Mouse (Mus musculus) neural tube, embryonic 12.5 days (tissue): ENCODE data around the gene Fam162b. TPM values are rescaled to one million over a fixed set of nuclear protein-coding genes. Genes with fewer than 3 reads are reported as not detected.

ENCODE experiments used
- ATAC-seq: fragments of 200-750 bp; cut with Nextera tagmentation; 2 replicates; pipeline ENCODE4 v1.8.0; 2017; ENCODE audit warnings: low read depth, mild to moderate bottlenecking, moderate TSS enrichment, moderate library complexity; ENCODE audit not compliant: low FRiP score
- H3K27ac ChIP-seq: fragments of 300-500 bp; sonication (generic); 2 replicates; pipeline ENCODE4 v1.5.1; 2016
- H3K27me3 ChIP-seq: fragments of 300-500 bp; sonication (generic); replicated peaks from 2 replicates; pipeline ENCODE4 v1.6.1; 2016; ENCODE audit warnings: mild to moderate bottlenecking
- H3K36me3 ChIP-seq: fragments of 300-500 bp; sonication (generic); 2 replicates; pipeline ENCODE4 v1.6.1; 2016; ENCODE audit warnings: mild to moderate bottlenecking
- H3K4me1 ChIP-seq: fragments of 300-500 bp; sonication (generic); 2 replicates; pipeline ENCODE4 v1.6.1; 2016
- H3K4me2 ChIP-seq: fragments of 300-500 bp; sonication (generic); replicated peaks from 2 replicates; pipeline ENCODE4 v1.6.1; 2016; ENCODE audit warnings: mild to moderate bottlenecking
- H3K4me3 ChIP-seq: fragments of 300-500 bp; sonication (generic); 2 replicates; pipeline ENCODE4 v1.5.1; 2016
- H3K9ac ChIP-seq: fragments of 300-500 bp; sonication (generic); 2 replicates; pipeline ENCODE4 v1.6.1; 2016; ENCODE audit warnings: mild to moderate bottlenecking
- H3K9me3 ChIP-seq: fragments of 300-500 bp; sonication (generic); 2 replicates; pipeline ENCODE4 v1.6.1; 2016; ENCODE audit warnings: mild to moderate bottlenecking
- WGBS: fragments of 180-500 bp; shearing (Covaris S2); methylation state at CpG from one replicate; pipeline ENCODE4 v1.1.7; 2016; 5-methylcytosine and 5-hydroxymethylcytosine counted together
- polyA plus RNA-seq: library from polyadenylated mRNA; unstranded; fragments of >200 nt; fragmentation: Nextera tagmentation; extraction: Ambion mirVana; gene quantifications from 2 replicates; pipeline ENCODE4 v1.2.1, GENCODE M21; 2016

Gene Fam162b
- polyA plus RNA-seq, result 0.65 and 1.2 TPM in 2 replicates

DNA sequence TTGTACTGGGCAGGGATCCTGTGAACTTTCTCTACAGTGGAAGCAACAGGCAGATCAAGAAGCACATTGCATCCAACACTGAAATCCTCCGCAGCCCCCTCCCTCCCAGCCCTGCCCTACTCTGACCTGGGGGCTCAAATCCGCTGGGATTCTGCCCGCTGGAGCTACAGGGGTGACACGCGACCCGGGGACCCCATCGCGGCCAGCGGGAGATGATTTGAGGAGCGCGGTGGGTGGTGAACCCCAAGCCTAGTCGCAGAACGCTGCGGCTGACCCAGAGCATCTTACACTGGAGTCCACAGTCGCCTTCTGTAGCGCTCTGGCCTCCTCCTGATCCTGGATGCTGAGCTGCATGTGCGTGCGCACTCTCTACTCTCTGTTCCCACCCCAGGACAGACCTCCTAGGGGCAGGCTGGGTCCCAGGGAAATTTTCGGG, at the start of gene Fam162b:
Gene Fam162b, minus strand, starts transcription at position 379 of the 436 bp plus-strand sequence.
- peak; percentile 69 for ATAC-seq
- no peaks in the 10 kb centered on the region for H3K9me3 ChIP-seq
- H3K27me3 ChIP-seq, result no peaks in the 10 kb centered on the region; the same call in 1 of the 2 replicates
- no peak within 1 kb of the TSS for H3K27ac ChIP-seq
- peaks cover 6% of the 10 kb centered on the region for H3K4me1 ChIP-seq
- H3K36me3 ChIP-seq, result no peaks in the 10 kb centered on the region
- H3K9ac ChIP-seq, result no peak within 1 kb of the TSS
- H3K4me2 ChIP-seq, result peak within 1 kb of the TSS; percentile 65
- H3K4me3 ChIP-seq, result peak within 1 kb of the TSS; percentile 22; the same call in 1 of the 2 replicates
- 4% methylated on average over 19 of the region's 19 CpGs for WGBS

DNA sequence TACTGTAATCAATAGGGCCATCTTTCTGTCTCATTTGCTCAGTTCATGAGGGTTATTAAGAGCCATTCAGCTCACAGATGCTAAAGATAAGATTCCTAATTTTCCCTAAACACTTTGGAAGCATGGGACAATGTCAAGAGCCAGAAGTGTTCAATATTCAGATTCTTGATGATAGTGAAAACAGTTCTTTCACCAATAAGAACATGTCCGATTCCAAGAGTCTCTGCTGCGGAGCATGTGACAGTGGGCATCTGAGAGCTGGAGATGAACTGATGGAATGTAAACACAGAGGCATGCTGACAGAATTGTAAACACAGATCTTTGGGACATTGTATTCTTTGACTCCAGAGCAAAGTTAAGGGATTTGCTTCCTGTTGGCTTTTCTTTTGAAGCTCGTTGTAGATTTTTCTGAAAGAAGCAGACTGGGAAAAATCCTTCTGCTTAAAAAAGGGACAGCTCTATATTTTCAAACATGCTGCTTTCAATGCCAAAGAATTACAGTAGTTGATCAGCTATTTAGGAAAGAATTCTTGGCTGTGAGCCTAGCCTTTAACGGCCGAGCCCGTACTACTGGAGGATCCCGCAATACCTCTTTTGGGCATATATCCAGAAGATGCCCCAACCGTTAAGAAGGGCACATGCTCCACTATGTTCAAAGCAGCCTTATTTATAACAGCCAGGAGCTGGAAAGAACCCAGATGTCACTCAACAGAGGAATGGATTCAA, 41.3 kb upstream of the Fam162b start, which contains the start of gene Gprc6a:
Gene Gprc6a, minus strand, starts transcription at position 51 of the 726 bp plus-strand sequence.
- H3K4me1 ChIP-seq, result no peaks in the 10 kb centered on the region
- no peak within 1 kb of the TSS for H3K27ac ChIP-seq
- WGBS, result 86% methylated on average over 8 of the region's 8 CpGs
- no peak within 1 kb of the TSS for H3K4me3 ChIP-seq
- H3K9ac ChIP-seq, result no peak within 1 kb of the TSS
- no peak for ATAC-seq
- H3K27me3 ChIP-seq, result no peaks in the 10 kb centered on the region
- no peak within 1 kb of the TSS for H3K4me2 ChIP-seq
- no peaks in the 10 kb centered on the region for H3K36me3 ChIP-seq
- no peaks in the 10 kb centered on the region for H3K9me3 ChIP-seq

DNA sequence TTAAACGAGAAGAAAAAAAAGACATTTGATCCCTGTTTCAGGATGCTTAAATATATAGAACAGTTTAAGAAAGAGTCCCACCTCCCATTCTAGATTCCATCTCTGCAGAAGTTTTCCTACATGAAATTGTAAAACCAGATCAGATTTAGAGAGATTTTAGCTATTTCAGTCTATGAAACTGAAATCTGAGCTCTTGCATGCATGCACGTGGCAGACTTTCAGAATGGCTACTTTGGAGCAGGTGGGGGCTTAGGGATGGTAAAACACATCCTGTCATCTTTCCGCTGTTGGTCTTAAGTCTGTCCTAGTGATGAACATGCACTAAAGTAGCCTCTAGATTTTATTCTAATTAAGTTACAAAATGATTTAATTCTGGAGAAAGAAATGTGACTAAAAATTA, 30.9 kb upstream of the Fam162b start:
- Histone ChIP-seq H3K4me1 (no peaks in the 10 kb centered on the region), H3K27ac (no peak overlapping the region), H3K9ac (no peak overlapping the region), H3K4me2 (no peak overlapping the region), H3K27me3 (no peaks in the 10 kb centered on the region), H3K36me3 (no peaks in the 10 kb centered on the region), H3K4me3 (no peak overlapping the region), H3K9me3 (no peaks in the 10 kb centered on the region)
- WGBS, result 87% methylated on average over 3 of the region's 3 CpGs
- no peak for ATAC-seq

DNA sequence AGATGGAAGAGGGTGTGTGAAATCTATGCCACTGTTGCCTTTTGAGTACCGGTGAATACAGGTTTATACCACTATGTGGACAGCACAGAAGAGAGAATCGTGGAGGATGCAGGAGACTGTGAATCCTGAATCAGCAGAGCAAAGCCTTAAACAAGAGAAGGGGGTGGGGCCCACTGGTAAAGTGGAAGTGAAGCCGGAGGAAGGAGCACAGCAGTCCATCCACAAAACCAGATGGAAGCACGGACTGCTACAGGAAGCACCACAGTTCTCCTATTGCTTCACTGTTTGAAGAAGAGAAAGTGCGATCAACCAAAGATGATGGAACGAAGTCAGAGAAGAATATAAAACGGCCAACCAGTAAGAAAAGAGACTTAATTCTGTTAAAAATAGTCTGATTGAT, 29.8 kb upstream of the Fam162b start:
- no peak overlapping the region for H3K9ac ChIP-seq
- H3K9me3 ChIP-seq, result no peaks in the 10 kb centered on the region
- no peak overlapping the region for H3K4me2 ChIP-seq
- H3K27ac ChIP-seq, result no peak overlapping the region
- ATAC-seq, result no peak
- 81% methylated on average over 7 of the region's 7 CpGs for WGBS
- no peaks in the 10 kb centered on the region for H3K4me1 ChIP-seq
- no peaks in the 10 kb centered on the region for H3K36me3 ChIP-seq
- H3K4me3 ChIP-seq, result no peak overlapping the region
- H3K27me3 ChIP-seq, result no peaks in the 10 kb centered on the region

DNA sequence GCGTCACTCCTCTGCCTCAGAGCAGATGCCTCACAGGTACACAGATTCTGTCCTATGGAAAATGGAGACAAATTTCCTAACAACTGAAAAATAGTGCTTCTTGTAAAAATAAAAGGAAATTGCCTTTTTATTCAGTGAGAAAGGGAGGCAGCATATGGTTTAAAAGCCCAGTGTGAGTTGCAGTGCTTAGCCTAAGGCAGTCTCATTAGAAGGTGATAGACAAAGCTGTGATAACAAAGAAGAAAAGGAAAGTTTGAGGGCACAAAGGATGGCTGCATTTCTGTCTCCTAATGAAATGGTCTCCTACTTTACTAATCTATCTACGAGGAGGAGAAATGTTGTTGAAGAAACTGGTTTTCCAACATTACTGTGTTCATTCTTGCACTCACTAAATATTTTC, 28.2 kb upstream of the Fam162b start:
- H3K27me3 ChIP-seq, result no peaks in the 10 kb centered on the region

DNA sequence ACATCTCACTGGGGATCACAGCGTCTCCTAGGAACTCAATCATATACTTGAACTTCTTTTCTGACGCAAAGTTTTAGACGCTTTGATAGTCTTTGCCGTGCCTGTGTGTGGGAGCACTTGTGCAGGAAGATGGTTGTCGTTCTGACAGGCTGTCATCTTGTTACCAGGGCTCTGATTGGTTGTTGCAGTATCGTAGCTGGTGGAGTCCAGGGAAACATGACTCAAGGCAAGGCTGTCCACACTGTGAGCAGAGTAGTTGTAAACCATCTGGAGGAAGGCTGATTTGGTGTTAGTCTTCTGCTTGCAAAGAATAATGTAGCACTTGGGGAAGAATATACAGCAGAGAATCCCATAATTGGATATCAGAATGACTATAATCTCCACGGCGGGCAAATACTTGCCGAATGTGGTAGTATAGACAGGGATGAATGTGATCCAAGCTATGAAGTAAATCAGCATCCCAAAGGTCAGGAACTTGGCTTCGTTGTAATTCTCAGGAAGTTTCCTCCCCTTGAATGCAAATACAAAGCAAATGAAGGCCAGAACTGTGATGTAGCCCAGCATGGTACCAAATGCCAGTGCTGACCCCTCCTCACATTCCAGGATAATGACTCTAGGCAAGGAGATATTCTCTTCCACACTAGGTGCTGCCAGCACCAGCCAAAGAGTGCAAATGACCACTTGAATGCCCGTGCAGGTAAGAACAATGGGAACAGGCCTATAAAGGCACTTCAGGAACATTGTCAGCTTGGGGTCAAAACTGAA, 24.7 kb upstream of the Fam162b start:
- ATAC-seq, result no peak
- H3K4me1 ChIP-seq, result no peaks in the 10 kb centered on the region
- H3K27ac ChIP-seq, result no peak overlapping the region
- H3K4me3 ChIP-seq, result no peak overlapping the region
- 65% methylated on average over 11 of the region's 11 CpGs for WGBS
- no peak overlapping the region for H3K4me2 ChIP-seq
- H3K9ac ChIP-seq, result no peak overlapping the region
- no peaks in the 10 kb centered on the region for H3K27me3 ChIP-seq
- H3K36me3 ChIP-seq, result no peaks in the 10 kb centered on the region
- H3K9me3 ChIP-seq, result no peaks in the 10 kb centered on the region

More for the DNA sequence above, 28.2 kb upstream of the Fam162b start:
- 91% methylated on average over 2 of the region's 2 CpGs for WGBS
- no peak for ATAC-seq
- Histone ChIP-seq H3K4me2 (no peak overlapping the region), H3K4me3 (no peak overlapping the region), H3K9me3 (no peaks in the 10 kb centered on the region), H3K4me1 (no peaks in the 10 kb centered on the region), H3K36me3 (no peaks in the 10 kb centered on the region), H3K27ac (no peak overlapping the region), H3K9ac (no peak overlapping the region)

DNA sequence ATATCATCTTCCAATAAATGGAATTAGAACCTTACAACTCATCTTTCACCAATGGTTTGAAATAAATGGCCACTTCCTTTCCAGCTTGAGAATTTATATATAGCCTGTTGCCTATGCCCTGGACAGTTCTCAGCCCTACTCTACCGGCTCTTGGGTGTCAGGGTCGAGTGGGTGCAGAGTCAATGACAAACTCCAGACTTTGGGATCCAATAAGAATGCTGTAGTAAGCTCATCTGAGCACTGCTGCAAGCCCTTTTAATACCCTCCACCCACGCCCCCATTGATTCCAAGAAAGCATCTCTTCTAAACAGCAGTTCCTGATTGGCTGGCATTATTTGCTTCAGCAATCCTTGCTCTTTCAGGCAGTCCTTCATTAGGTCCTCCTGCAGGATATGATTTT, 23.1 kb upstream of the Fam162b start:
- Histone ChIP-seq H3K27me3 (no peaks in the 10 kb centered on the region), H3K27ac (no peak overlapping the region), H3K9ac (no peak overlapping the region), H3K36me3 (no peaks in the 10 kb centered on the region), H3K9me3 (no peaks in the 10 kb centered on the region), H3K4me1 (no peaks in the 10 kb centered on the region), H3K4me2 (no peak overlapping the region), H3K4me3 (no peak overlapping the region)
- WGBS, result 81% methylated on average over 3 of the region's 3 CpGs
- no peak for ATAC-seq

DNA sequence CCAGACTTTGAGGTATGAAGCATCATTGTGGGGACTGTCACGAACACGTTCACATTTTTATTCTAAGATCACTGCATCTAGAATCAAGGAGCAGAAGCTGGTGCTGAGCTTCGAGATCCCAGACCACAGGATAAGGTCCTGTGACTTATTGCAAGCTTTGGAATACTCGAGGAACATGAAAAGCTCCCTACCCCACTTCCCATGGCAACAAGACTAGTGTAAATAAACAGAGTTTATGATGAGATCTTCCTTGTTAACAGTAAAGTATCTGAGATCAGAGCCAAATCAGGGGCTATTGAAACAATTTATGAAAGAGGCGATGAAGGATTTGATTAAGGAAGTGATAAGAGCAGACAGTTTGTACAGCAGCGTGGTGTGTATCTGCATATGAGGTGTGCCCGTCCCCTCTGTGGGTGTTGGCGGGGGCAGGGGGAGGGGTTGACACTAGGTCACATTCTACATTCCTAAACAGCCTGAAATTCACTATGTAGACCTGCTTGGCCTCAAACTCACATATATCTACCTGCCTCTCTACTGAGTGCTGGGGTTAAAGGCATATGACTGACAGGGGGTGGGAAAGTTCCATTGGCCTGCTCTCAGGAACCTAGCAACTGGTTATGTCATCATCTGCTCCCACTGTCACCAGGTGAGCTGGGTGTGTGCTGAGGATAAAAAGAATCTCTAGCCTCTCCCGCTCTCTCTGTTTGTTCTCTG, 21.8 kb upstream of the Fam162b start:
- Histone ChIP-seq H3K9me3 (no peaks in the 10 kb centered on the region), H3K9ac (no peak overlapping the region), H3K4me1 (no peaks in the 10 kb centered on the region), H3K27ac (no peak overlapping the region), H3K27me3 (no peaks in the 10 kb centered on the region), H3K36me3 (no peaks in the 10 kb centered on the region), H3K4me2 (no peak overlapping the region), H3K4me3 (no peak overlapping the region)
- WGBS, result 87% methylated on average over 9 of the region's 9 CpGs
- no peak for ATAC-seq

DNA sequence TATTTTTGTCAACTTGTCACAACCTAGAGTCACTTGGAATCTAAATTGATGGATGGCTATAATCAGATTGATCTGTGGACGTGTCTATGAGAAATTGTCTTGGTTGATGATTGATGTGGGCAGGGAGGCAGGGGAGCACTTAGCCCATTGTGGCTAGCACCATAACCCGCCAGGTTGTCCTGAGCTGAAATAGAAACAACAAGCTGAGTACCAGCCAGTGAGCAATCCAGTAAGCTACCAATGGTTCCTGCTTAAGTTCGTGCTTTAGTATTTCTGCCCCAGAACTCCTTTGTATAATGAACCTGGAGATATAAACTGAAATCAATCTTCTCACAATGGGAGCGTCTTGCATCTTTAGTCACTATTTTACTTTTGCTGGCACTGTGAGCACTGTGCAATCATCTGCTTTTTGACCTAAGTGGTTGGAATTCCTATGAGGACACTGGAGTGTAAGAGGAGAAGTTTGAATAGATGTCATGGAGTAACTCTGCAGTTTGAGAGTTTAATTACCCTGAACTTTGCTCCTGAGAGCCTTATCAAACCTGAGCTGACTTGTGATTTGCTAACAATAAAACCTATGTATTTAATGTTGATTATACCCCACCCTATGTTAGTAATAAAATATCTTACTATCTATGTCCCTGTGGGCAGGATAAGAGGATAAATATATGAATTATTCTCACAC, 19.6 kb upstream of the Fam162b start:
- no peaks in the 10 kb centered on the region for H3K27me3 ChIP-seq
- no peaks in the 10 kb centered on the region for H3K4me1 ChIP-seq
- no peaks in the 10 kb centered on the region for H3K36me3 ChIP-seq
- WGBS, result 73% methylated on average over 4 of the region's 4 CpGs
- no peak overlapping the region for H3K9ac ChIP-seq
- no peak for ATAC-seq
- H3K4me2 ChIP-seq, result no peak overlapping the region
- no peak overlapping the region for H3K4me3 ChIP-seq
- H3K27ac ChIP-seq, result no peak overlapping the region
- no peaks in the 10 kb centered on the region for H3K9me3 ChIP-seq

DNA sequence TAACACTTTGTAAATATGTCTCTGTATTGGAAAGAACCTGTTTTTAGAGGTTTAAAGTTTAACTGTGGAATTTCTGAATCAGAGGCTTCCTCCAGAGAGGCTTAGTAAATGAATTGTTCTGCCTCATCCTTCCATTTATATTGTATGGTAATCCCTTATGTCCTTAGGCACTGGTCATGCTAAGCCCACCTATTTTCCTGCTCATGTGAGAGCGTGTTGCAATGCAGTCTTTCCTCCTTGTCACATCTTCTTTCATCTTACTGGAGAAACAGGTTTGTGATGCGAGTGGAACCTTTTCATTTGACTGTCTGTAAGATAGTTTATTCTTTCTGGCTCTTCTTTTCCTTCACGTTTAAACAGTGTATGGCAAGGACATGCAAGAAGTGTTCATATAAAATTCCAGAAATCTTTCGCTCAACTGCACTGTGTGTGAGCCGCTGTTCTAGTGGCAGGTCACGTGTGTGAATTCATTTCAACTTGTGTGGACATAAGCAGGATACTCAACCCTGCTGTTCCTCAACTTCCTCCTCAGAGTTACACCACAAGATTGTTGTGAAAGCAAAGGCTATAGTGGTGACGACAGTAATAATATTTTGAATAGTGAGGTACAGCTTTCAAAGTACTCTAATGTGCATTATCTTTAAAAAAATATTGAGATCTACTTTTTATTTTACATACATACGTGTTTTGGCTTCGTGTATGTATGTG, 6.8 kb upstream of the Fam162b start:
- H3K9ac ChIP-seq, result no peak overlapping the region

More for the DNA sequence above, 6.8 kb upstream of the Fam162b start:
- no peak overlapping the region for H3K4me3 ChIP-seq
- H3K27ac ChIP-seq, result no peak overlapping the region
- no peaks in the 10 kb centered on the region for H3K36me3 ChIP-seq
- WGBS, result 86% methylated on average over 9 of the region's 9 CpGs
- no peaks in the 10 kb centered on the region for H3K4me1 ChIP-seq
- H3K9me3 ChIP-seq, result no peaks in the 10 kb centered on the region
- no peak for ATAC-seq
- H3K4me2 ChIP-seq, result no peak overlapping the region
- no peaks in the 10 kb centered on the region for H3K27me3 ChIP-seq
